Mouse (Mus musculus) myocyte (in vitro differentiated cells): ENCODE data around the gene Aldh16a1.

Source experiments
- CEBPB ChIP-seq: IDR thresholded peaks from 2 replicates; pipeline ENCODE4 v1.6.1; 2011; ENCODE audit warnings: mild to moderate bottlenecking, moderate library complexity; ENCODE audit not compliant: poor library complexity, insufficient read depth, severe bottlenecking
- E2F4 ChIP-seq: IDR thresholded peaks from one replicate; pipeline ENCODE4 v1.6.1; 2011; ENCODE audit warnings: mild to moderate bottlenecking, control low read depth, moderate library complexity; ENCODE audit not compliant: insufficient read depth
- MAX ChIP-seq: IDR thresholded peaks from one replicate; pipeline ENCODE4 v1.6.1; 2011; ENCODE audit warnings: low read depth, mild to moderate bottlenecking, control low read depth
- POLR2A ChIP-seq: IDR thresholded peaks from one replicate; pipeline ENCODE4 v1.6.1; 2011; ENCODE audit warnings: low read depth, mild to moderate bottlenecking, control low read depth, moderate library complexity; ENCODE audit not compliant: insufficient read length
- REST ChIP-seq: IDR thresholded peaks from one replicate; pipeline ENCODE4 v1.6.1; 2011; ENCODE audit warnings: mild to moderate bottlenecking, control low read depth, moderate library complexity; ENCODE audit not compliant: insufficient read depth, insufficient read length
- SRF ChIP-seq: IDR thresholded peaks from one replicate; pipeline ENCODE4 v1.6.1; 2011; ENCODE audit warnings: low read depth; ENCODE audit not compliant: control insufficient read depth, insufficient read length
- TCF12 ChIP-seq: IDR thresholded peaks from one replicate; pipeline ENCODE4 v1.6.1; 2011; ENCODE audit warnings: mild to moderate bottlenecking, control low read depth; ENCODE audit not compliant: poor library complexity, insufficient read depth, severe bottlenecking
- TCF3 ChIP-seq: IDR thresholded peaks from one replicate; pipeline ENCODE4 v1.6.1; 2011; ENCODE audit warnings: low read depth, control low read depth; ENCODE audit not compliant: insufficient read length
- USF1 ChIP-seq: IDR thresholded peaks from one replicate; pipeline ENCODE4 v1.6.1; 2011; ENCODE audit warnings: low read depth, mild to moderate bottlenecking, control low read depth, moderate library complexity

DNA sequence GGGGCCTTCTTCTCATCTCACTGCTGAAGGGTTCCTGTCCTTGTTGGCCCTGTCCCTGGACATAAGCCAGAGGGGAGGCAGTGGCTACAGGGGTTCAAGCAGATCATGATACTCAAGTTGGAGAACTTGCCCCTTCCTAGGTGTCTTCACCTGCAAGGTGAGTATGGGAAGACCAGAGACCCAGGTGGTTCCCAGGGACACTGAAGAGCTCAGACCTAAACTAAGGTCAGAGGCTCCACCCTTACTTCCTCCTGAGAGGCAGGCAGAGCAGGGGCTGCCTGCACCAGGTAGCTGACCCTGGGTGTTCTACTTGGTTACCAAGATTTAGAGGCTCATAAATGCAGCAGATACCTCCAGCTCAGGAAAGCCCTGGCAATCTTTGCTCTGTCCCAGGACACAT is 32.4 kb downstream of the Aldh16a1 start:
- TF ChIP-seq CEBPB: no peak
- TF ChIP-seq POLR2A: no peak
- no peak for TF ChIP-seq E2F4
- TF ChIP-seq USF1: no peak
- no peak for TF ChIP-seq TCF3
- TF ChIP-seq TCF12: no peak
- no peak for TF ChIP-seq REST
- TF ChIP-seq SRF: no peak
- no peak for TF ChIP-seq MAX
